Comparison of ENCODE assay signal across 25 mouse cellular contexts in genomic region chr5:52937626-52938025, GRCm38 (mm10).
A peak's percentile ranks its signal among the peaks of the same experiment; 100 is the strongest.
DNase-seq lines count a peak whose midpoint lies in the region.
"Had no signal": no experiment of that assay in that cellular context is flagged by ENCODE, and none has a peak within 500 bp of the region (broad histone marks: within the 10 kb centered on the region; RNA-seq: fewer than 3 reads in every experiment).

No protein-coding gene starts in this region.

- no peaks in the 10 kb centered on the region for H3K9me3 ChIP-seq in hindbrain, embryonic 10.5 days
- H3K9me3 ChIP-seq: embryonic facial prominence, embryonic 10.5 days; embryonic facial prominence, embryonic 15.5 days; forebrain, embryonic 12.5 days; intestine, embryonic 15.5 days; limb, embryonic 12.5 days; liver, embryonic 15.5 days had no signal

- DNase-seq in frontal cortex, adult 2 months (ENCODE audit: extremely low spot score in 1 of 2, low spot score in 1 of 2), result peak; percentile 30 to 66
- DNase-seq in frontal cortex, postnatal 25 days (ENCODE audit: low spot score in 2 of 2), result no peak
- DNase-seq in left cerebral cortex, adult 18-20 months (ENCODE audit: low spot score in 2 of 2), result peak; percentile 18 to 51
- no peak for DNase-seq in left cerebral cortex, postnatal 10 days (ENCODE audit: extremely low spot score in 1 of 2, low spot score in 2 of 2)
- peak; percentile 75 for DNase-seq in 3T3-L1 (ENCODE audit: low read depth, low spot score)
- peak; percentile 31 to 37 for DNase-seq in right cerebral cortex, postnatal 36 days (ENCODE audit: low spot score in 2 of 2)
- no peak for DNase-seq in hindbrain, embryonic 10.5 days (ENCODE audit: low spot score)
- DNase-seq: adrenal gland, adult 2 months; adrenal gland, postnatal 36 days; cerebellum, adult 2 months; cerebellum, postnatal 14 days; gastrocnemius, postnatal 14 days; heart, postnatal 14 days; kidney, adult 2 months; kidney, postnatal 36 days; lung, embryonic 14.5 days; lung, postnatal 14 days; thymus, postnatal 4 days had no signal

- no peaks in the 10 kb centered on the region for H3K36me3 ChIP-seq in hindbrain, embryonic 10.5 days
- H3K36me3 ChIP-seq: embryonic facial prominence, embryonic 10.5 days; embryonic facial prominence, embryonic 15.5 days; forebrain, embryonic 12.5 days; intestine, embryonic 15.5 days; limb, embryonic 12.5 days; liver, embryonic 15.5 days had no signal

- H3K4me3 ChIP-seq in hindbrain, embryonic 10.5 days, result no peak overlapping the region
- H3K4me3 ChIP-seq: embryonic facial prominence, embryonic 10.5 days; embryonic facial prominence, embryonic 15.5 days; forebrain, embryonic 12.5 days; intestine, embryonic 15.5 days; limb, embryonic 12.5 days; liver, embryonic 15.5 days had no signal

- H3K27ac ChIP-seq in hindbrain, embryonic 10.5 days, result no peak overlapping the region
- H3K27ac ChIP-seq: embryonic facial prominence, embryonic 10.5 days; embryonic facial prominence, embryonic 15.5 days; forebrain, embryonic 12.5 days; hindbrain, postnatal 0 days; intestine, embryonic 15.5 days; limb, embryonic 12.5 days; liver, embryonic 15.5 days had no signal

- intact Hi-C loops in left cerebral cortex, postnatal 10 days (cut with DNase I), result no loop called here

- 77% methylated on average over 1 of the region's 1 CpGs for WGBS in hindbrain, embryonic 10.5 days

- peaks cover 5% of the 10 kb centered on the region; the same call in 1 of the 2 replicates for H3K4me1 ChIP-seq in hindbrain, embryonic 10.5 days (replicated peaks)
- H3K4me1 ChIP-seq: embryonic facial prominence, embryonic 15.5 days; forebrain, embryonic 12.5 days; intestine, embryonic 15.5 days; limb, embryonic 12.5 days; liver, embryonic 15.5 days had no signal

- no peaks in the 10 kb centered on the region for H3K27me3 ChIP-seq in hindbrain, embryonic 10.5 days (ENCODE audit: insufficient read depth, poor library complexity, severe bottlenecking)
- H3K27me3 ChIP-seq: embryonic facial prominence, embryonic 15.5 days; forebrain, embryonic 12.5 days; intestine, embryonic 15.5 days; limb, embryonic 12.5 days; liver, embryonic 15.5 days had no signal

Comparison
In these comparisons a context has a peak if more than half of its experiments do, and no peak if none do; other contexts are left out.
1. DNase-seq: peak in frontal cortex, adult 2 months (2 of 2), left cerebral cortex, adult 18-20 months (2 of 2), 3T3-L1 (single experiment) and right cerebral cortex, postnatal 36 days (2 of 2); none in frontal cortex, postnatal 25 days (0 of 2), left cerebral cortex, postnatal 10 days (0 of 2) and hindbrain, embryonic 10.5 days (single experiment).